Mouse (Mus musculus) olfactory bulb, adult 2 months (tissue): ENCODE data around the gene Tmem74b.

Experiments
- CTCF ChIP-seq: fragments of 200-500 bp; IDR thresholded peaks from 2 replicates; pipeline ENCODE4 v1.5.1; 2012; ENCODE audit warnings: low read depth, mild to moderate bottlenecking, low read length, moderate library complexity; ENCODE audit not compliant: insufficient read depth
- POLR2A ChIP-seq: fragments of 200-500 bp; IDR thresholded peaks from 2 replicates; pipeline ENCODE4 v1.6.1; 2012; ENCODE audit warnings: mild to moderate bottlenecking, low read depth, low read length, moderate library complexity; ENCODE audit not compliant: insufficient read depth

GRCm38 (mm10) chr2:151742084-151742483 is 40.3 kb downstream of the Tmem74b start:
- no peak for TF ChIP-seq POLR2A
- no peak for TF ChIP-seq CTCF
